Mouse (Mus musculus): ENCODE measurements around the gene Lpp.

DNA sequence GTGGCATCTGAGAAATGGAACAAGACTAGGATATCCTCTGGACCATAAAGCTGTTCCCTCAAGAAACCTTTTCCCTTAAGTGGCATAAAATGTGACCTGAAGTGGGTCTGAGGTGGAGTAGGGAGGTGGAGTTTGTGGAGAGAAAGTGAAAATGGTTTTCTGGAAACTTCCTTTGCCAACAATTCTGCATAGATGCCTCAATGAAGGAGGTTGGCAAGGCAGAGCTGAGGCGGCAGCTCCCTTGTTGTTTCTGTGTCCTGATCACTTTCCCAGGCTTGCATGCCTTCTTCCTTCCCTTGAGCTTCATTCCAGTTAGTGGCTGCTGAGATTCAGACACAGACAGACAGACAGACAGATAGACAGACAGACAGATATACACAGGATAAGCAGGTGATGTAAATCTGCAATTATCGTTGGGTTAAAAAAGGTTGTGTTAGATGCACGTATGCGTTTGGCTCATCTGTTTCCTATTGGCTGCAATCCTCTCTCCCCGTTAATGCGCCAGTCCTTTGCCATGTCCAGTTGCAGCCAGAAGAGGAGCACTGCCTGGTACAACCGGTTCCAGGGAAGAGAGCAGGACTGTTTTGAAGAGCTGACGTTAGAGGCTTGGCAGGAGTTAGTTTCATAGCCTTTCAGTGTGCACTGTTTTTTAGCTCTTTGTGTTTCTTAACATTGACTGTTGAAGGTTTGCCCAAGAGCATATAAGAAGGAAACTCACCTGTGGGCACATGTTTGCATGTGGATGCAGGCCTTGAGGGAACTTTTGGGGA is 96.4 kb downstream of the Lpp start:
- no peak for TF ChIP-seq CTCF (IDR thresholded peaks at IDR 0.05; ENCODE audit: borderline replicate concordance, insufficient read depth, low read length)
- no peak for TF ChIP-seq POLR2A (IDR thresholded peaks at IDR 0.05; ENCODE audit: low read depth, low read length)
